Mouse (Mus musculus) B cell, adult (primary cell): ENCODE data around the gene Usp54. TPM values are rescaled to one million over a fixed set of nuclear protein-coding genes. Genes with fewer than 3 reads are reported as not detected.

Source experiments
- total RNA-seq: library from RNA; stranded (reverse); gene quantifications from 4 replicates; pipeline ENCODE4 v1.2.4, GENCODE M21; 2023; ENCODE audit not compliant: inconsistent age

The Usp54 gene
- 4.1 to 6.9 TPM (median 4.3 TPM) in 4 replicates for total RNA-seq

GRCm38 (mm10) chr14:20640644-20641437 is at the start of gene Usp54:
Usp54 (minus strand) TSS chr14:20641063.

GRCm38 (mm10) chr14:20674064-20674833 is 33.4 kb upstream of the Usp54 start, which contains the start of gene Sec24c:
Sec24c (plus strand) TSS chr14:20674308.

GRCm38 (mm10) chr14:20668154-20668810 is 27.4 kb upstream of the Usp54 start, which contains the start of gene Synpo2l:
Synpo2l (minus strand) TSS chr14:20668354.

GRCm38 (mm10) chr14:20656361-20656760 is 15.5 kb upstream of the Usp54 start, which contains the start of gene Myoz1:
Myoz1 (minus strand) TSS chr14:20656540.

GRCm38 (mm10) chr14:20546415-20546814 is 94.4 kb downstream of the Usp54 start, which contains the start of gene Ppp3cb:
Ppp3cb (minus strand) TSS chr14:20546573.

Other genes starting within 250 kb of the Usp54 start
- 37.0 to 48.3 TPM (median 37.6 TPM) in 4 replicates for gene Mrps16, start 247.4 kb downstream of the Usp54 start, total RNA-seq
- 0.22 to 0.60 TPM in 2 of 4 replicates, not detected in the others for gene Cfap70, start 188.8 kb downstream of the Usp54 start, total RNA-seq
- gene Anxa7, start 160.9 kb downstream of the Usp54 start, total RNA-seq = 44.5 to 58.3 TPM (median 51.4 TPM) in 4 replicates
- 3.6 to 5.4 TPM (median 4.4 TPM) in 4 replicates for gene Mss51, start 144.2 kb downstream of the Usp54 start, total RNA-seq
- gene Ppp3cb, start 94.5 kb downstream of the Usp54 start, total RNA-seq = 103 to 113 TPM (median 110 TPM) in 4 replicates
- not detected in 4 replicates for gene Myoz1, start 15.5 kb upstream of the Usp54 start, total RNA-seq
- gene Synpo2l, start 27.3 kb upstream of the Usp54 start, total RNA-seq = 0.16 to 0.18 TPM in 2 of 4 replicates, not detected in the others
- 229 to 252 TPM (median 238 TPM) in 4 replicates for gene Sec24c, start 33.2 kb upstream of the Usp54 start, total RNA-seq
- gene Fut11, start 53.9 kb upstream of the Usp54 start, total RNA-seq = 6.0 to 8.5 TPM (median 7.1 TPM) in 4 replicates
- 30.7 to 45.8 TPM (median 37.1 TPM) in 4 replicates for gene Chchd1, start 61.9 kb upstream of the Usp54 start, total RNA-seq
- 193 to 211 TPM (median 204 TPM) in 4 replicates for gene Zswim8, start 66.5 kb upstream of the Usp54 start, total RNA-seq
- 43.6 to 64.0 TPM (median 51.3 TPM) in 4 replicates for gene Ndst2, start 93.5 kb upstream of the Usp54 start, total RNA-seq
- gene Camk2g, start 153.0 kb upstream of the Usp54 start, total RNA-seq = 17.5 to 27.2 TPM (median 21.8 TPM) in 4 replicates
- 1.4 to 2.9 TPM (median 2.0 TPM) in 4 replicates for gene Plau, start 195.6 kb upstream of the Usp54 start, total RNA-seq